Mouse (Mus musculus): ENCODE data around the gene Syt13.

- no peak for TF ChIP-seq CTCF (conservative IDR thresholded peaks at IDR 0.05; ENCODE audit: insufficient read depth, insufficient read length, low read depth, low read length)
- no peak for TF ChIP-seq POLR2A (IDR thresholded peaks at IDR 0.05; ENCODE audit: low read depth, low read length)
Measured at GRCm38 (mm10) chr2:92892524-92892923, 22.4 kb upstream of the Syt13 start.

Data from kidney, adult 2 months (tissue).